Mouse (Mus musculus) layer of hippocampus, postnatal 25 days (tissue): ENCODE measurements around the gene Slc39a11. TPM values are rescaled to one million over a fixed set of nuclear protein-coding genes. Genes with fewer than 3 reads are reported as not detected.

Experiments used
- DNase-seq, 2 experiments: peaks; one replicate each; pipeline ENCODE4 v3.0.0; 2022; ENCODE audit warnings: mixed read lengths in 2 of 2, low spot score in 1 of 2; ENCODE audit errors: extremely low spot score in 1 of 2
- total RNA-seq, 2 experiments: library from RNA; stranded (reverse); gene quantifications; 2 replicates each; pipeline ENCODE4 v1.2.3; 2021

Gene Slc39a11
- total RNA-seq, 2 experiments from 2014 or later, result 23.0 to 23.3 TPM

DNA sequence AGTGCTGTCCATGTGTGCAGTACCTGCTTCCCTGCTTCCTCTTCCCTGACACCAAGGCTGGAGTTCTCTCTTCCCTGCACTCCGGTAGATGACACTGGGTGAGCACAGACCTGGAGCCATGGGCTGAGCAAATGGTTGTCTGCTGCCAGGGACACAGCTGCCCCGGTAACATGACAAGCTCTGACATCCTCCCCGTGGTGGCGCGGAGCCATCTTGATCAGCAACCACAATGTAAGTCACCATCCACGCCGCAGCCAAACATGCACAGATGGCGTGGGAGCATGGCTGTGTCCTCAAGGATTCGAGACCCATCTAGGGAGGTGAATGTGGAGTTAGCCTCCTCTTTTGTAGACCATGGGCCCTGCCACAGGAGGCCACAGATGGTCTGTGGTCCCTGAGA lies 276.5 kb downstream of the Slc39a11 start:
- peak in 1 of 2 experiments; percentile 25 for DNase-seq

DNA sequence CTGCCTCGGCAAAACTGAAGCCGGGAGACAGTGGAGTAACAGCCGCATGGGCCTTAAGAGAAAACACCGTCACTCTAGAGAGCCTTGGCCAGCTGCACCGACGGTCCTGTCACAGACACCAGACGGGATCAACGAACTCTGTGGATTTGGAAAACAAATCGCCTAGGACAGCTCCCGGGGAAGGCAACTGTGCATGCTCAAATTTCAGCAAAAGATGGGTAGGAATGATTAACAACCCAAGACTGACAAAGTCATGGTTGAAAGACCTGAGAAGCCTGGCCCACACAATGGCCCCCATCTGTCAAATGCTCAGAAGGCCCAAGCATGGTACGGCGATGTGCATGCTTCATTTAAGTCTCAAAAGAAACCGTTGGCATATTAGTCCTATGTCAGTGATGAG lies 281.8 kb downstream of the Slc39a11 start:
- no peak for DNase-seq

DNA sequence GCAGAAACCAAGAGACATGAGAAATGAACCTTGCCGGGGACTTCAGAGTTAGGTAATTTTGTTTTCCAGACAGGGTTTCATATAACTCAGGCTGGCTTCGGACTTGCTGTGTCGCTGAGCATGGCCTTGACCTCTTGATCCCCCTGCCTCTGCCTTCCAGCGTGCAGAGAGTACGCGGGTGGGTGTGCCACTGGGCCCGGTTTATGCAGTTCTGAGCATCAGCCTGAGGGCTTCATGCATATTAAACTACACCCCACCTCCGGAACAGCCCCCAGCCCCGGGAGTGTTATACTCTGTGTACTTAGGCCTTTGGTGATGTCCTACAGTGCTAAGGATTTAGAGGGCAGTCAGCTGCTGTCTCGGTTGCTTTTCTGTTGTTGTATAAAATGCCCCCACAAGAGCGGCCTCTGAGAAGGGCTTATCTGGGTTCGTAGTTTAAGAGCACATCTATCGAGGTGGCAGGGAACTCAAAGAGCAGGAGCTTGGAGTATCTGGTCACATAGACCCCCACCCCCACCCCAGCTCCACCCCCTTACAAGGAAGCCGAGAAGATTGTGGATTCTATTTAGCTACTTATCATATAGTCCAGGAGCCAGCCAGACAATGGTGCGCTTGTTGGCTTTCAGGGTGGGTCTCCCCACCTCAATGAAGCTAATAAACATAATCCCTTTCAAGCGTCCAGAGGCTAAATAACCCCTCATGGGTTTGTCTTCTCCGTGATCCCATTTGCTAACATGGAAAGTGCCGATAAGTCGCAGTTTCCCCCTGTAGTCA lies 283.4 kb downstream of the Slc39a11 start:
- no peak for DNase-seq

DNA sequence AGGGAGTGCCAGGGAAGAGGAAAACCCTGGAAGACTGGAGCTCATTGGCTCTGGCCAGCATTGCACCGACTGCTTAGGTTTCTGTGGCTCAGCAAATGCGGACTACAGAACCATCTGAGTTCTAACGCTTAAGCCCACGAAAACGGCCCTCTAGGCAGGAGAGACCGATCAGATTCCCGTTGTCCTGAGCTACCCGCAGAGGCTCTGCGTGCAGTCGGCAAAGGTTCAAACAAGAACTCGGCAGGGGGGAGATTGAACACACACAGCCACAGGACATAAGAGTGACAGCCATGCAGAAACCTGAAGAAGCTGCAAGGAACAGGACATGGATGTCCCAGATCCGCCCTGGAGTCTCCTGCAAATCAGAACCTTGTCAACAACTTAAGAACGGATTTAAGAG lies 286.1 kb downstream of the Slc39a11 start:
- no peak for DNase-seq

DNA sequence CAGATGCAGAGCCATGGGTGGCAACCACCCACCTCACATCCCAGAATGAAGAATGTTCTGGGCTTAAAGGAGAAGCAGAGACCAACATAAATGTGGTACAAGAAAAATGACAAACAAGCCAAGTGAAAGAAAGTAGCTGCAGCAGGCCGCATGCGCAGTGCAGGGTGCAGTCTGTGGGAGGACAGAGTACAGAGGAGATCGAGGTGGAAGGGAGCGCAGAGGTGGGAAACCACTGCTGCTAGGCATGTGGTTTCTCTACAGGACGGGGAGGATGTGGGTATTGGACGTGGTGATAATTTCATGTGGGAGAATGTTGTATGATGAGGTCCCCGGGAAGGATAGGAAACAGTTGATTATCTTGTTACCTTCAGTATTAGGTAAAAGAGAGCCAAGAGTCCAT lies 287.3 kb downstream of the Slc39a11 start:
- no peak for DNase-seq

DNA sequence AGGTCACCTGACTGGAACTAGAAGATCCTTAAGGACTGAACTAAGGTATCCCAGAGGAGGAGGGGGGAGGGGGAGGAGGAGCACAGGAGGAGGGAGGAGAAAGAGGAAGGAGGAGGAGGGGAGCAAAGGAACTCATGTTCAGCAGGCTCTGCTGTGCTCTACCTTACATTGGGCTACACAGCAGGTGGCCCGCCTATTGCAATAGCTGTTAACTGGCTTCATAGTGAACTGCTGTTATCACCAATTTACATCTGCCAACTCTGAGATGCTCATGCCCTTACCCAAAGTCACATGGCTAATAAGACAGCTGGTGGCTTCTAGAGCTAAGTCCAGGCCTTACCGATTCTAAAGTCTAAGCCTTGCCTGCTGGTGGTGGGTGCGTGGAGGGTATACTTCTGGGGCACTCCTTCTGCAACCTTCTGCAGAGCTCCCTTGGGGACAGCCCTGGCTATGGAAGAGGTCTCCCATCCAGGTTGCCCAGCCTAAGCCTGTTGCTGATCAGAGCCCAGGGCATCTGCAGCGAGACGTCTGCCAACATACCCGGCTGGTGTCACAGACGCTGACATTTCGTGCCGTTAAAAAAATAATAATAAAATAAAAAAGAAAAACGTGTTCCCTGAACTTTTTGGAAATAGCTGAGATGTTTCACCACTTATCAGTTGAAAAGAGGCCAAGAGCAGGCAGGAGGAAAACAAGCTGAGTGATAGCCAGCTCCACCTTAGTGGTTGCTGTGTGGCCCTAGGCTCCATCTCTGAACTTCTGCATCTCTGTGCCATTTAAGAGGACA lies 289.6 kb downstream of the Slc39a11 start:
- peak in 1 of 2 experiments; percentile 44 for DNase-seq

DNA sequence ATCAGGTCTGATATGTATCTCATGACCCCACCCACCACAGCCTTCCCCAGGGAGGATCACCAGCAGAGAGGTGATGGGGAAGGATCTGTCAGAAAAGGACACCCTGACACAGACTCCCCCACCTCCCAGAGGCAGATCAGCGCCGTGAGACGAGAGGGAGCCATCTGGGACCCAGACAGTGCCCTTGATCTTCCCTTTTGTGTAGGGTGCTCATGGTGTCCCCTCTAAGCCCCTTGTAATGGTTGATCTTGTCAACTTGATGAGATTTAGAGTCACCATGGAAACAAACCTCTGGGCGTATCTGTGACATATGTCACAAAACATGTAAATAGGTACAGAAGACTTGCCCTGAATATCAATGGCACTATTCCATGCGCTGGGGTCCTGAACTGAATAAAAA lies 293.9 kb downstream of the Slc39a11 start:
- DNase-seq, result no peak

DNA sequence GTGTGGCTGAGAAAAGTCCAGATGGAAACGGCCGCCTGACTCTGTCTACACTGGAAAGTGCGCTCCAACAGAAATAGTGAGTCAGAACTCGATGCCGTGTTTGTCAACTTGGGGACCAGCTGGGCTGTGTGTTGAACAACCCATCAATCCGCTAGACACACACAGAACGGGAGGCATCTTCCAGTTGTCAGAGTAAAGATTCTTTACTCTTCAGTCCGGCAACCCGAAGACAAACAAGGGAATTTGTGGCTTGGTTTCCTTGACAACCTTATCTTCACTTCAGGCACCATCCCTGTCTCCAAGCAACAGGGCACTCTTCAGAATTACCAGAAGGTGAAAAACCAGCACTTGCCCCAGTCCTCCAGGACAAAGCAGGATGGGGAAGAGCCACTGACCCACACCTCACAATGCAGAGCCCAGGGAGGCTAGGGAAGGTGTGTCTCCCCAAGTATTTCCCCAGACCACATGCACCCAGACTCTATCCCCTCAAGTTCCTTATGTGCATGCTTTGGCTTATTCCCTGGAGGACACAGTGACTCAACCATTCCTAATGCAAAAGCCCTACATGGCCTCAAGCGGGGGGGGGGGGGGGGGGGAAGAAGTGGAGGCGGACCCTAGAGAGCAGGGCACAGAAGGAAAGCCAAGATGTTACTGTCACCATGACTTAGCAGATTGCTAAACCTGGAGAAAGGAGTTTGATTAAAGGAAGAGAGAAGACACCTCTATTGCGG lies 297.6 kb downstream of the Slc39a11 start:
- DNase-seq, result no peak

DNA sequence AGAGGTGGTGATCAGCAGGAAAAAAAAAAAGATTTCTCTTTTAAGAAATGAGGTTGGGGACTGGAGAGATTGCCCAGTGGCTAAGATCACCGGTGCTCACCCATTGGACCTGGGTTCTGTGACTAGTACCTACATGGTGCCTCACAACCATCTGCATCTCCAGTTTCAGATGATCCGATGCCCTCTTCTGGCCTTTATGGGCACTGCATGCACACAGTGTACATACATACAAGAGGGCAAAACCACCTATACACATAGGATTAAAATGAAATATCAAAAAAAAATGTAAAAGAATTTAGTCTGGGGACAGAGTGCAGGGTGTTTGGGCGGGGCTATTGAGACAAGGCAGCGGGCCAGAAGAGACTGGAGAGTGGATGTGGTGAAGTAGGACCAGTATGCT lies 299.3 kb downstream of the Slc39a11 start:
- DNase-seq, result no peak

DNA sequence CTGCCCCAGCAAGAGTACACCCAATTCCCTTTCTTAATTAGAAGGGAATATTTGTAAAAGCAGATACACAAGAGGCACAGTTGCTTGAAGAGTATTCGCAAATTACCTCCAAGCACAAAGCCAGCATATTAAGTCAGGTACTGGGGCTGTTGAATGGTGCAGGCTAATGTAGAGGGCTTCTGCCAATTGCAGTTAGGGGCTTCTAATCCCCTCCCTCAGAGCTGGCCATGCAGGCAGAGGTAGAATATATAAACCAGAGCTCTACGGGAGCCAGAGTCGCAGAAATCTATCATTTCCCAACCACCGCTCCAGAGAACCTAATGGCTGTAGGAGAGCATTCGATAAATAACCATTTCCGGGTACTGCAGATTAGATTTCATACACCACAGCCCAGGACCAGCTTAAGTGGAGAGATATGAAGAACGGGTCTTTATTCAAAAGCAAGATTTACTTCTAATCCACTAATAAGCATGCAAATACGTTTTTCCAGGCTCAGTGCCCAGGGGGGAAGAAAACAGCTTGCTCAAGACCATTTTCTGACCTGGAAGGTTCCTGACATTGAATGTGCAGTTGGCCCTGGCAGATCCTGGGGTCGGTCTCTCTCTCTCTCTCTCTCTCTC lies 302.9 kb downstream of the Slc39a11 start:
- no peak for DNase-seq

DNA sequence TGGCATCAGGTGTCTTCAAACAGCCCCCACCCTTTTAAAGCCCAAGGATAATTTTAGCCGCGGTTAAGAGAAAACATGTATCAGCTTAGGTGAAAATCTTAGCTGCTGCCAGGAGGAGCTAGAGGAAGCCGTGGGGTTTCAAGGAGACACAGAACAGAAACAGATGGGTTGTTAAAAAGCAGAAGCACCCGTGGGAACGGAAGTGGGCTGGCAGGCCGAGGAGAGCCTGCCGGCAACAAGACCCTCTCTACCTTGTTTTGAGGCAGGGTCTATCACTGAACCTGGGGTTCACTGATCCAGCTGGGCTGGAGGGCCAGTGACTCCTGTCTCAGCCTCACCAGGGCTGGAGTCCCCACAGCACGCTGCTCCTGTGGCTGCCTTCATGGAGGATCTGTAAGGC lies 310.1 kb downstream of the Slc39a11 start:
- no peak for DNase-seq

DNA sequence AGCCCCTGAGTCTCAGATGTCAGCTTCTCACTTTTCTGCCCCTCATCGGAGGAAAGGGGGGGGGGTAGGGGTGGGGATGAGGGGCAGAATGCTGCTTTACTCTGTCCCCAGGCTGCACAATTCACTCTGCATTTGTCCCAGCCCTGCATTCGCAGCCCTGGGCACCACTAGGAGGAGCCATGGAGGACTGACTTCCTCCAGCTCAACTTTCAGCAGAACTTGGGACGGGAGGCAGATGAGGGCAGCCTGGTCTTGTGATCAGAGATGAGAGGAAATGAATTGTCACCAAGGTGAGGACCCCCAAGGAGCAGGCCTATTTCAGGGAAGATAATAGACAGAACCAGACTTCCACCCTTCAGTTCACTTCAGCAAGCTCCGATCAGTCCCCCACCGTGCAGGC lies 311.3 kb downstream of the Slc39a11 start:
- DNase-seq, result no peak

DNA sequence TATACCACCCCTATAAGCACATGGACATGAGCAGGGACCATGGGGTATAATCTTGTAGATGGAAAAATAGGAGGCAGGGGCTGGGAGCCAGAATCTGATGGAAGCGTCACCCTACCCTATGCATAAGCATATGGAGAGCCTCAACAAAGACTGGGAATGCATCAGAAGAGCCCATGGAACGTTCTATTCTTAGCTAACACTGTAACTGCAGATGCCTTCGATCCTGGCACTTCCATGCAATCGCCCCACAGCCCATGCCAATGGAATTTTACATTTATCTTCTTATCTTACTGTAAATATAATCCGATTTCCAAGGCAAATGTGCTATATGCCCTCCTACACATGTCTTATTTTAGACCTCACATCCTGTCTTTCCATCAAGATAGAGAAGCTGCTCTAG lies 314.2 kb downstream of the Slc39a11 start:
- DNase-seq, result no peak

DNA sequence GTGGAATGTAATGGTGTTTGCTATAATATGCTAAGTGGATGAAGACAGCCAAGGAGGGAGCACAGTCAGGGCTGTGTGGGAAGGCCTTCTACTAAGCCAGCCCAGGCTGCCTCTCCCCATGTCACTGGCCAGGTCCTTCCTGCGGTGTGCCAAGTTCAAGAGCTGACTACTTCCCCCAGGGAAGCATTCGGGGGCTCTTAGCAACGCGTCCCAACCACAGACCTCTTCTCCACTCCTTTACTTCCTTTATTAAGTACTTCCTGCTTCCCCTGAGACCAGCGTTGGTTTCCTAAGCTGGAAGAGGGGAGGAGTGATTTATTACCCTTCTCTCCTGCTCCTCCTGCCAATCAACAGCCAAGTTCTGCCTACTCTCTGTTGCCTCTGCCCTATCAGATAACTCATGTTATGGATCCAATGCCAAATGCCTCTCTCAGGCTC lies 315.4 kb downstream of the Slc39a11 start:
- no peak for DNase-seq

DNA sequence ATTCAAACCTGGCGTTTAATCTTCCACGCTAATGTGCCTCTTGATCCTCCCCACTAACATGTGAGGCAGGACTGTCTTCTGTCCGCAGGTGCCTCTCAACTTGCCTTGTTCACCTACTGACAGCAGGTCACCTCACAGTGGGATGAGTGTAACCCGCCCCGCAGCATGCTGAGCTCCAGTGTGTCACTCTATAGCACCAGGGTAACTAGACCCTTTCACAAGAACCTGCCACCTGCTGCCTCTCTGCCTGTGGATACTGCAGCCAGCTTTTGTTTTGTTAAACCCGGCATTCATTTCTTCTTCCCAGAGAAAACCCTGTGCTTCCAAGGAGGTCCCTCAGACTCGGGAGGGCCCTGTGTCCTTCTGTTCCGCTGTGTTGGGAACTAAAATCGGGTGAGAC lies 316.3 kb downstream of the Slc39a11 start:
- no peak for DNase-seq

DNA sequence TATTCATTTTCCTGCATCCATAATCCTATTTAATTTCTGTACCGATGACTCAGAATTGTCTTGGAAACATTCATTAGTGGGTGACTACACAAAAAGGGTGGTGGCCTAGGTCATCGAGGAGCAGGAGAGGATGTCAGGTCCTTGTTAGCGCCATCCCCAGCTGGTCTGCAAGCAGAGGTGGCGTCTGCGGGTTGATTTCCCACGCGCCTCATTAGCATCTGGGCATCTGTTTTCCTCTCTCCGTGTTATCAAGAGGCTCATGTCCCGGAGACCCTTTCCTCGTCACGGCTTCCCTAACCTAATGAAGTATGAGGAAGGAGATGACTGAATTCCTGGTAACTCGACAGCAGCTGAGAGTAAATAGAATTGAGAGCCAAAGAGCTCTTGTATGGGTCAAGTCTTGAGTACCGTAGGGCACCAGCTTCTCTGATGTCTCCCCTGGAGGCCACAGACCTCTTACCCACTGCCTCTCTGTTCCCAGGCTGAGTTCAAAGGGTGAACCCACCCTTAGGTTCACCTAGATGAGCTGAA lies 319.8 kb downstream of the Slc39a11 start:
- DNase-seq, result no peak

DNA sequence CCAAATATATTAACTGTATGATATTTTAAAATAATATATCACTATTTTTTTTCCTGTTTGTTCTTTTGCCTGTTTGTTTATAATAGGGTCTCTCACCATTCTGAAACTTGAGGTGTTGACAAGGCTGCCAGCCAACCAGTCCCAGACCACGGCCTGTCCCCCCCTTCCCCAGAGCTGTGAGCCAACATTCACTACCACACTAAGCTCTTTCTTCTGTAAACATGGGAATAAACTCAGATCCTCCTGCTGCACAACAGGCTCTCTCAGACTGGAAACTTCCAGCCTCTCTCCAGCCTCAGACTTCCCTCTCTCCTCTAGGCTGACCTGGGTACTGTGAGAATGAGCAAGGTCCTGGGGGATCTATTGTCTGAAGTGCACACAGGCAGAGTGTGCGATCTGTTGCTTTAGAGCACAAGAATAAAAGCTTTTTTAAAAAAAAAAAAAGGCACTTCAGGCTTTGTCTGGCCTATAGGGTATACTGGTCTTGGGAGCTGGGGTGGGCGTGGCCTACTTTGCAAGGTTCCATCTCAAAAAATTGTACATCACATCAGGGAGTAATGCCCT lies 322.3 kb downstream of the Slc39a11 start:
- no peak for DNase-seq

DNA sequence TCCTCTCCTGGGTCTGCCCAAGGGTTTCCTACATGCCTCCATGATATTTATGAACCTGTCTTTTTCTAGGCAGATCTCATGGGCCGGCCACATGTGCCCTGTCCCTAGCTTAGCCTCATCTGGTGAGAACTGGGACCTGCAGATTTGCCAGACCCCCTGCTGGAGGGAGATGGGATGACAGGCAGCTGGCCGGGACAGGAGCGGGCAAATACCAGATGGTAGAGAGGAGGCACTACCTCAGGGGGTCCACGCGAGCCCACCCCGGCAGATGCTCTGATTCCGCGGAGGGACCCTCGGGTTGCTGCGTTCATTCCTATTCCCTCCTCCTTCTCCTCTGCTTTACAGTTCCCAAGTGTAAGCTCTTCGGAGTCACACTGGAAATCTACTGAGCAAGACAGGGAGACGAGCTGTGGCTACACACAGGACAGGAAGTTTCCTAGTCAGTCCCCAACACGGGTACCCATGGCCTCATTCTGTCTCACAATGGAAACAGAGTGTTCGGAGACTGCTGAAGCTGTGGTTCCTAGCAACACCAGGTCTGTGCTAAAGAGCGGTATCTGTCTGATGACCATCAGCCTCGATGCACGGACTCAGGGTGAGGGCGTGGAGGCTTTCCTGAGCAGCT lies 323.4 kb downstream of the Slc39a11 start:
- DNase-seq, result peak; percentile 60 to 80

DNA sequence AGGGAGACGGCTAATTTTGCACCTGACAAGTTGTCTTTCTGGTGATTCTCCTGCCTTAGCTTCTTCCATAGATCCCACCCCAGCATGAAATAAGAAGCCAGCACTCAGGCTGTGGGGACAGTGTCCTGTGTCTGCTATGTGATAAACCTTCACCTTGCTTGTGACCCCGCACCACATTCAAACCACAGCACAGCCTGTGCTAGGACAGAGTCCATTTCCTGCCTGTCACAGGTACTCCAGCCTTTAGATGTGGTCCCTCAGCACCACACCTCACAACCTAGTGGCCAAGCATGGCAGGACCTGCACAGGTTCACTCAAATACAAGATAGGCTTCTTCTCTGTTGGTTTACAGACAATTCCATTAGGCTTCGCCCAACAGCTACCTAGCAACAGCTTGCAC lies 328.3 kb downstream of the Slc39a11 start:
- no peak for DNase-seq
